Mouse (Mus musculus): ENCODE data around the gene Traf1.

GRCm38 (mm10) chr2:34969166-34969565, 7.6 kb upstream of the Traf1 start:
- TF ChIP-seq CTCF (IDR thresholded peaks at IDR 0.05; ENCODE audit: control insufficient read depth, insufficient read depth, insufficient read length) = no peak
- TF ChIP-seq USF1 (IDR thresholded peaks at IDR 0.05; ENCODE audit: low read depth) = no peak
- TF ChIP-seq MYOG (IDR thresholded peaks at IDR 0.05; ENCODE audit: control insufficient read depth, extremely low read depth, insufficient read length) = no peak
- TF ChIP-seq MAX (IDR thresholded peaks at IDR 0.05) = no peak

Data from C2C12 (cell line).